In genomic region chr17:33774573-33775155, GRCm38 (mm10) we compare ENCODE assay signal across 14 mouse cellular contexts.
"Had no signal": no experiment of that assay in that cellular context is flagged by ENCODE, and none has a peak within 500 bp of the region (broad histone marks: within the 10 kb centered on the region; RNA-seq: fewer than 3 reads in every experiment).

No protein-coding gene starts in this region.

- H3K9ac ChIP-seq: hindbrain, embryonic 12.5 days; limb, embryonic 15.5 days; lung, embryonic 14.5 days; midbrain, embryonic 15.5 days had no signal

- H3K27ac ChIP-seq: hindbrain, embryonic 12.5 days; limb, embryonic 15.5 days; macrophage; midbrain, embryonic 15.5 days had no signal

- H3K4me1 ChIP-seq: midbrain, embryonic 15.5 days had no signal

- H3K9me3 ChIP-seq: hindbrain, embryonic 12.5 days; limb, embryonic 15.5 days; megakaryocyte, embryonic 14.5 days; midbrain, embryonic 15.5 days had no signal

- H3K27me3 ChIP-seq: hindbrain, embryonic 12.5 days; limb, embryonic 15.5 days; megakaryocyte, embryonic 14.5 days; midbrain, embryonic 15.5 days had no signal

- ATAC-seq: hindbrain, embryonic 16.5 days; inflammation-experienced regulatory T-cells, adult 6 months; midbrain, embryonic 15.5 days had no signal

- H3K4me3 ChIP-seq: hindbrain, embryonic 12.5 days; limb, embryonic 15.5 days; megakaryocyte, embryonic 14.5 days; midbrain, embryonic 15.5 days had no signal

- H3K36me3 ChIP-seq: hindbrain, embryonic 12.5 days; midbrain, embryonic 15.5 days had no signal

- DNase-seq: layer of hippocampus, postnatal 36 days; lung, embryonic 14.5 days; lung, postnatal 14 days; right cerebral cortex, postnatal 14 days; thymus, adult 18-20 months; thymus, postnatal 14 days had no signal

- H3K4me2 ChIP-seq: hindbrain, embryonic 12.5 days; limb, embryonic 15.5 days; lung, embryonic 14.5 days; midbrain, embryonic 11.5 days; midbrain, embryonic 15.5 days had no signal
